Mouse (Mus musculus): ENCODE data around the gene Efna4. TPM values are rescaled to one million over a fixed set of nuclear protein-coding genes. Genes with fewer than 3 reads are reported as not detected.

Gene Efna4
- polyA plus RNA-seq, 2 experiments from 2014 or later = 0.28 to 0.50 TPM

DNA sequence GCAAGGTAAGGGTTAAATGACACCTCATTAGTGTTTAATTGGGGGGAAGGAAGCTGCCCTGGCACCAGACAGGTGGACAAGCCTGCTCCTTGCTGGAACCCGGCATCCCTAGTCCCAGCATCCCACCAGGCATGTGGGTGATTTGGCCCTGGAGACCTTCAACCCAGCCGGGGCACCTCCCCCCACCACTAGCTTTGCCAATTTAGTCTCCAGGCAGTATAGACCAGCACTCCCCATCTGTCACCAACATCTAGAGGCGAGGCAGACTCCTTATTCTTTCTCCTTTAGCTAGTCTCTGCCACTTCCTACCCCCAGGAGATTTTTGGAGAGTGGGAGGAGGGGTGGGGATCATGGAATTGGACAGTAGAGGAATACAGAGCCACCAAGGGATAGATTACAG lies 7.5 kb downstream of the Efna4 start:
- no peak for ATAC-seq

DNA sequence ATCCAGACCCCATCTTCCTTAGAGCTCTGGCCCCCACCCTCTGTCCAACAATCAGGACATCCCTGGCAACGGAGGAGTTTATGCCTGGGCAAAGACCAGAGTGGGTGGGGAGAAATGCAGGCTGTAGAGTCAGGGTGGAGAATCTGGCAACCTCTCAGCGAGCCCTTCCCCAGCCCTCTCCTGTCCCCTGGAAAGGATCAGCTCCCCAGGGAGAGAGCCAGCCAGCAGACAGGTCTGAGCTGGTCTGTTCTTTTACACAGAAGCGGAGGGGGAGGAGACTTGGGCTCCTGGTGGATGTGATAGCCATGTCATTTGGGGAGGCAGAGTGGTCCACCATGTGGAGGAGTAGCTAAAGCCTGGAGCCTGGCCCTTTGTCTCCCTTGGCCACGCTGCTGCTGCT lies 9.2 kb downstream of the Efna4 start:
- ATAC-seq = no peak

DNA sequence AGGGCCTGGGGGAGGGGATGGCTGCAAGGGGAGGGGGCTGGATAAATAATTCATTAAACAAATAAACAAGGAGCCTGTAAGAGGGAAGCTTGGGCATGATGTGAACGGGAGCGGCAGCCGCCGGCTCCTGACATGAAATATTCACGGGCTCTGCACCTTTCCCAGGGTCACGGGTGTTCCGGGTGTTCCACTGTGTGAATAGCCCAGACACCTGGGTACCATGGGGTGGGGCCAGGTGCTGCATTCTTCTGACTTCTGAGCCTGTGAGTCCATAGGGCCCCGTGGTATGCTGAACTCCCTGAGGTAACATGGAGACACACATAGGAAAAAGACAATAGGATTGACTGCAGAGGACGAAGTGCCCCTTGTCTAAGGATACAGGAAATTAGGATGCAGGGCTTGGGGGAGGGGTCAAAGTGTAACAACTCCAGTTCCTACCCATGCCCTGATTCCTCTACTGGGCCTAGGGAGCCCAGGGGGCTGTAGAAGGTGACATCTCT lies 10.4 kb downstream of the Efna4 start:
- ATAC-seq = no peak

DNA sequence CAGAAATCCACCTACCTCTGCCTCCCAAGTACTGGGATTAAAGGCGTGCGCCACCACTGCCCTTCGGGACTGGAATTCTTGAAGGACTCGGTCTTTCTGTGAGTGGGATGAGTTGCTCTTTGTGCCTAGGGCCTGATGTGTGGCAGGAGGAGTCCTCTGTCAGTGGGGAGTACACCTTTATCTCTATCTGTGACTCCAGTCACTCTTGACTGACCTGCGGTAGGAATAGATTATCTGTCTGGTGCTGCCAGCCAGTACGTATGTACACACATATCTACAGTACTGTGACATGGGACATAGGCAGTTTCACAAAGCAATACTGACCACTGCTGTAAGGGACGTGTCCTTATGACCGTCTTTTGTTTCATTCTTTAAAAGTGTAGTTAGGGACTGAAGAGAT lies 11.9 kb downstream of the Efna4 start:
- ATAC-seq = no peak

DNA sequence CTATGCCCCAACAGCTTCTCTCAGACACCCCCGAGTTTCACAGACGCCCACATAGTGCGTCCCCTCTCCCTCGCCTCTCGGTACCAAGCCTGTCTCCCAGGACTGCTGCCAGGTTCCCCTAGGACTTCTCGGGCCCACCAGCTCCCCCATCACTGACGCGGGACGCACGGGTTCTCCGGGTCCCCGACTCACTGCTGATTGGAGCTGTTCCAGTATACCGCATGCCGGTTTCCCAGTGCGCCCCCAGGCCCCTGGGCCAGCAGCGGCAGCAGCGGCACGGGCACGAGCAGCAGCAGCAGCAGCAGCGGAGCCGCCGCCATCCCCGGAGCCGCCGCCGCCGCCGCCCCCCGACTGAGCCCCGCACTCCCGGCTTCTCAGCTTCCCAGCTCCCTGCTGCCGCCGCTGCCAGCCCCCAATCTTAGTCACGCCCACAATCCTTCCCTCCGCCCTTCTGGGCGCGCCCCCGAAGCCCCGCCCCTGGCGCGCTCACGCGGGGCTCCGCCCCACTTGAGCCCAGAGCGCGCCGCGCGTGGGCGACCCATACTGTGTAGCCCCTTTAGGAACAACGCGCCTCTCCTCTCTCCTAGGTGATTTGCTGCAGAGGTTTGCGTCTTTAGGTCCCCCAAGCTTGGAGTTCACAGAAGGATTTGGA lies 15.2 kb downstream of the Efna4 start, which contains the start of gene Efna3:
Gene Efna3, minus strand, starts transcription at position 452 of the 652 bp plus-strand sequence.
- no peak for ATAC-seq

DNA sequence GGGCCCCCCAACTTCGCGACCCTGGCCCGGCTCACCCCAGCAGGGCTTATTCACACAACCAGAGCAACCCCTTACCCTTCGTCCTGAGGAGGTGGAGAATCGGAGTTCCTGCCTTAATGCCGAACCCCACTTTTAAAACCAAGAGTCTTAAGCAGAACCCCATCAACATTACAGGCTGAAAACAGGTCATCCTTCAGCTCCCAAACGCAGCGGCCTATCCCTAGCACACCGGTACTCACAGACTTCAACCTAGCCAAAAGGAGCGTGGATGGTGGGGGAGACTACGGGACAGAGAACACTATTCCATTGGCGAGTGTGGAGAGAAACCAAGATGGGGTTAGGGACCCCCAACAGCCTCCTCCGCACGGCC lies 15.7 kb downstream of the Efna4 start:
- ATAC-seq = no peak

DNA sequence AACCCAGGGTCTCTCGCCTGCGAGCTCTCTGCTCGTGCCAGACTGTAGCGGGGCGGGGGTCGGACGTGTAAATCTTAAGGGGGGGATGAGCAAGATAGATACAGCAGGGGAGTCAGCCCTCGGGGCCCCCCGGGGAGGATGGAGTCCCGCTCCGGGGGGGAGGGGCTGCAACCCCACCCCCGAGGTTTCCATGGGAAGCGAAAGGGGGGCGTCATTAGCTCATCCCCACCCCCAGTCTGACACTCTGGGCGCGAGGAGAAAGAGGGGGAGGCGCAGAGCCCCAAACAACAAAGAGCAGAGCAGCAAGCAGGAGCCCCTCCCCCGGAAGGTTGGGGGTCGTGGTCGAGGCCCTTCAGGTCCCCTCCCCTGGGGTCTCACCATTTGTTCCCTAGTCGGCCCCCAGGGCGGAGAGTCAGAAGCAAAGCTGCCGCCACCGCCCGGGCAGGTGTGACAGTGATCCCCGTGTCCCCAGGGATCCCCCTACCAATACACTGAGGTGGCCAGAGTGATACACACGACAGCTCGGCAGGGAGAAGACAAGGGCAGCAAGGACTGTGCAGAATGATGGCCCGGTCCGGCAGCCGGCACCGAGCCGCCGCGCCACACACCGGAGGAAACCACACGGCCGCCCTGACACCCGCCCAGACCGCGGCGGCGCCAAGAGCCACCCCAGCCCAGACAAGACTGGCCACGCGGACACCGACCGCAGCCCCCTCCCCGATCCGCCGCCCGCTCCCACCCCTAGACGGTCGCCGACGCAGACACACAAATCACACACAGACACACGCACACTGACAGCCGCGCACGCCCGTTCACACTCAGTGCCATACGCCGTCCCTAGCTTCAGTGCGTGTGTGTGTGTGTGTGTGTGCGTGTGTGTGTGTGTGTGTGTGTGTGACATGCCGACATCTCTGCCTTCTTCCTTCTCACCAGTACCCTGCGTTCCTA lies 16.4 kb downstream of the Efna4 start:
- ATAC-seq = no peak

DNA sequence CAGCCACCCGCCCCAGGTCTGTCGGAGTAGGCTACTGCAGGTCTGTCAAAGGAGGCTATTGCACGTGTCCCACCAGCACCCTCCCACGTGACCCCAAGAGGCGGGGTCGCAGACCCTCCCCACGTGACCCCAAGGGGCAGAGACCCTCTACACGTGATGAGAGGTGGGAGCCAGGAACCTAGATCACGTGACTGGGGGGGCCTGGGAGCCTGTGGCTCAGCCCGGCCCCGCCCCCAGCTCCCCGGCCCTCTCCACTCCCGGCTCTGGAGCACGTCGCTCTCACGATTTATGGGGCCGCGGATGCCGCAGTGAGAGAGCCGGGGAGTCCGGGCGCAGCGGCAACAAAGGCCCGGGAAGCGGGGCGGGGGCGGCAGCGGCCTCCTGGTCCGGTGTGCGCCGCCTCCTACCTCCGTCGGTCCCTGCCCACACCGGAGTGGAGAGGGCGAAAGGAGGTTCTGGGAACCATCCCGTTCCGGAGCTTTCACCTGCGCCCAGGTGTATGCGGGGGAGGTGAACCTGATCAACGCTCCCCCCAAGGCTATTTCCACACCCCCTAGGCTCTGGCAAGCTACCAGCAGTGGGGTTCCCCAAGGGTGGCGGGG lies 17.1 kb downstream of the Efna4 start:
- peak; percentile 30 for ATAC-seq

DNA sequence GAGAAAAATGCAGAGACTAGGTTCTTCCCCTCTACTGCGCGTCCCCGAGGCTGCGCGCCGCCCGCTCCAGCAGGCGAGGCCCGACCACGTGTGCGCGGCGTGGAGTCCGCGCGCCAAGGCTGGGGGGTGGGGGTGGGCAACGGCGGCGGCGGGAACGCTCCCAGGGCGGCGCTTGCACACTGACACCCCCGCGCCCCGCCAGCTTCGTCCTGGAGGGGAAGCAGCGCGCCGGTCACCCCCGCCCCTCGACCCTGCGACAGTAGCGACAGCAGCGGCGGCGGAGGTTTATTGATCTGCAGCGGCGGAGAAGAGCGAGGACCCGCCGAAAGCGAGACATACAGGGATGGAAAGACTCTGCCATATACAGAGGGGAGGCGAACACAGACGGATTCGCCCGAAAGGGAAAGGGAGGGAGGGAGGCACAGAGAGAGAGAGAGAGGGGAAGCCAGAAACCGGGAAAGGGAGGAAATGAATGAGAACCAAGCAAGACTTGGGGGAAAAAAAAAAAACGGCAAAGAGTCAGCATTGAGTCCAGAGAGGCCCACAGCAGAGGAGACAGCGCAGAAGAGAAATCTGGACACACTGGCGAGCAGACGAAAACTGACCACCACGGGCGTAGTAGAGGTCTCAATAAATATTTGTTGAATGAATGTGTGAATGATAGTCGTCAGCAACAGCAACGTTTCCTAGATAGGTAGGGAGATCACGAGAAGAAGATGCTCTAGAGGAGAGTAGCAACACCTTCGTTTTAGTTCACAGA lies 18.1 kb downstream of the Efna4 start:
- ATAC-seq = no peak

DNA sequence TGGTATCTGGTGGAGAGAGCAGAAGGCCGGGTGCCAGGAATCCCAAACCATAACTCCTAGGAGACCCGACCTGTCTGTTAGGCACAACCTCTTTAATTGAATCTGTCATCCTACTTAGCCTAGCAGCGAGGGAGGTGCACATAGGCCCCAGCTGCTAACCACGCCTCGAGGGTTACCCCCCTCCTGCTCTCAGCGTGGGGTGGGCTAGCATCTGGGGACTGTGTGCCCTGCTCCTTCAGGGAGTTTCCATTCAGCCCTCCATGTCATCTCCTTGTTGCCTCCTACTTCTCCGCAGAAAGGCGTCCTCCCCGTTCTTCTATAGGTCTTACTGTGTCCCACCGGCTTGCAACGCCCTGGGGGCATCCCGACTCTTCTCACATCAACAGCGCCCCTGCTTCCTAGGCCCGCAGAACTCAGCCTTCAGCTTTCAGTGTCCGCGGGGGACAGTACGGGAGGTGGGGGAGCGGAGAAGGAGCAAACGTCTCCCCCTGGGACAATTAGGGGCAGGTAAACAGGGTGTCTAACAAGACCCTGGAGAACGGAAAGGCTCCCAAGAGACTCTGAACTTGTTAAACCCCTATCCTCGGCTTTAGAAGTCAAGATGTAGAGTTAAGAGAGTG lies 18.7 kb downstream of the Efna4 start:
- ATAC-seq = no peak

DNA sequence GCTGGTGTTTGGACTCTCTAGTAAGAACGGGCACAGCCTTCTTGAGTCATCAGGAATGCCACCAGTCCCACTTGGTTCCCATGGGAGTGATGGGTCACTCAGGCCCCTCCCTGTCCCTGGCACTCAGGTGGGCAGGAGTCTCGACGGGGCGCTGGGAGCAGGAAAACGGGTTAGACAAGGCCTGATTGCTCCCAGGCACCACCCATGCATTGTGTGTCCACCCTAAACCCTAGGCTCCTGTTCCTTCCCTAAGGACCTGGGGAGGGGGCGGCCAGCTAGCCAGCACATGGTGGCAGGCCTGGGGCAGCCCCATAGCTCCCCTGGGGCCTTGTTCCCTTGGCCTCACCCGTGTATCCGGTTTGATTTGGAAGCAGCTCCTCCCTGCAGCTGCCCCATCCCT lies 19.5 kb downstream of the Efna4 start:
- no peak for ATAC-seq

DNA sequence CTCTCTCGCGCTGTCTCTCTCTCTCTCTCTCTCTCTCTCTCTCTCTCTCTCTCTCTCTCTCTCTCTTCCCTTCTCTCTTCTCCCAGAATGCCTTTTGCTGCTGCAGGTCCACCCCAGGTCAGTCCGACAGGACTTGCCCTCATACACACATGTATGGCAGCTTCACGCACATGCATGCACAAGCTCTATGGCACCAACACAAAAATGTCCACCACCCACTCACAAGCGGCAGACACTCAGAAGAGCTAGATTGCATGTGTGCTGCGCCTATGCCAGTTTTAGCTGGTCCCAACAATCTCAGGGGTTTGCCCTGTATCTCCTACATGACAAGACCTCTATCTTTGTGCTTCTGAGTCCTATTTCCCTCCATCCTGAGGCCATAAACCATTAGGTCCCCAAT lies 20.6 kb downstream of the Efna4 start:
- ATAC-seq = no peak

DNA sequence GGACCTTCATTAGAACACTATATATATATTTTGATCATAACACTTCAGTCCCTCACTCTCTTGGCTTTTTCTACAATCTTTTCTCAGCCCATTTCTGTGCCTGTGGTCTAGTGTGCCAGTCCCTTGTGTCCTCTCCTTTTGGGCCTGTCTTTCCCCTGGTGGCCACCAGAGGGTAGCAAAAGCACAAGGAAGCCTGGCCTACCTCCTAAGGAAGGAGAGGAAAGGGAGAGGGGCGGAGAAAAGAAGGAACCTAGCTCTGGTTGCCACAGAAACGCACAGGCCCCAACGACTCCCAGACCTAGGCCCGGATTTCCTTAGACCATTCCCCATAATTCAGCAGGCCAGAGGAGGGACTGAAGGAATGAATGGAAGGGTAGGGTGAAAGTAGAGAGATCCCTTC lies 21.0 kb downstream of the Efna4 start:
- ATAC-seq = peak; percentile 50

DNA sequence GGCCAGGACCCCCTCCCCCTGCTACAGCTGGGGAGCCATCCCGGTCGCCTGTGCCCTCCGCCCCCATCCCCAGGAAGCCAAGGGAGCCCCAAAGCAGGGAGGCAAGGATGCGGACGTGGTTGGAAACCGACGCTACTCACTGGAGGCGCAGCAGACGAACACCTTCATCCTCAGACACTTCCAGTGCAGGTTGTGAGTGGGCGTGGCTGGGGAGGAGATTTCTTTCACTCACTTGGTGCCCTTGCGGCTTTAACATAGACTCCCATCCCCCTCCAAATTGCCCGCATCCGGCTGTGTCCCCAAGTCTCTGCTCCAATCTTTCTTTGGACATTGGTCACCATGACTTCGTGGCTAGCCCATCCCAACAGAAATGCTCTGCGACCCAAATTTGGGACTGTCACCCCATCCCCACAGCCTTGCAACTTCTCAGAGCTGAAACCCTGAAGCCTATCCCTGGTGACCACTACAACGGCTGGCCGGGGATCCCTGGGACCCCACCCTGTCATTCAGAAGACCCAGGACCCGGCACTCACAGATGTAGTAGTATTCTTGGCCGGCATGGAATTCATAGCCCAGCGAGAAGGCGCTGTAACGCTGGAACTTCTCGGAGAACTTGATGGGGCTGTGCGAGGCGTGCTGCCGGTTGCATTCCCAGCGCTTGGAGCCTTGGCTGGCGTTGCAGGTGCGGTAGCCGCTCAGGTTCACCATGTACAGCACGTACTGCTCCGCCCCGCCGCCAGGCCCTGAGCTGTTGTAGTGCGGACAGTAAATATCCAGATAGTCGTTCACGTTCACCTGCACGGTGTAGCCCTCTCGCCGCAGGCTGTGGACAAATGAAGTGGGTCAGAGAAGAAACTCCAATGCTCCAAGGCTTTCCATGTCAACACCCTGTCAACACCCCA lies 21.6 kb downstream of the Efna4 start:
- ATAC-seq = no peak

DNA sequence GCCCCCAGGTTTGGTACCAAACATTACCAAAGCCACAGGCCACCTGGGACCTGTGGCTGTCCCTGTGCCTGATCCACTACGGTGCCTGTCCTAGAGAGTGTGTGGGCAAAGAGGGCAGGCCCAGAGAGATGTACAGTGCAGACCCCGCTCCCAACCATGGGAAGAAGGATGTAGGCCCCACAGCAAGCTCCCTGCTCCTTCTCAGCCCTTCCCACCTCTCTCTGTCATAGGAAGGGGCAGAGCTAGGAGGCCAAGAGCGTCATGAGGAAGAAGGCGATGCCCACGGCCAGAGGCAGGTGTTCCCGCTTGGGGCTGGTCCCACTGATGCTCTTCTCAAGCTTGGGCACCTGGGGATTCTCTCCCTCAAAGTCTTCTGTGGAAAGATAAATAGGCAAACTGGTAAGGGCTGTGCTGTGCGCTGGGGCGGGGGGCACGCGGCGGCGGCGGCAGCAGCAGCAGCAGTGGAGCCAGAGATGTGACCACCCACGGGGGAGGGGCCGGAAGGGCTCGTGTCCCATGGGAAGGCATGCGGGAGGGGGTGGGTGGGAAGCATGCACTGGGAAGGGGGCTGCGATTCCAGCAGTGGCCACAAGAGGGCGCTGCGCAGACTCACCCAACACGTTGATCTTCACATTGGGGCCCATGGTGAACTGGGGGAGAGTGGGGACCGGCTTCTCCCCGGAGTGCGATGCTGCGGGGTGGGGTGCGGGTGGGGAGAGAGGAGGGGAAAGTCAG lies 22.5 kb downstream of the Efna4 start:
- ATAC-seq = no peak

DNA sequence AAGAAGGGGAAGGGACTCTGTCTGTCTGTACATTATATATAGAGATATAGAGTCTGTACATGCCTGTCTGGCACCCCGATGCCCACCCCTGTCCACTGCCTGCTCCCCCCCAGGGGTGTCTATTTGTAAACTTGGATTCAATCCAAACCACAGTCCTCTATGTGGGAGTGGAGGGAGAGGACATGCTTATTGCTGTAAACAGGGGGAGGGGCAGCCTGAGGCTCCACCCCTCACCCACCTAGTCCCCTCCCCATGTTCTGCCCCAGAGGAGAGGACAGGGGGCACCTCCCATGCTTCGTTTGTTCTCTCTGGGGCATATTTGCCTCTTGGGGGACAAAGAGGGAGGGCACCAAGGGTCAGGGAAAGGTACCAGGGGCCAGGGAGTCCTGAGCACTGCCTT lies 23.0 kb downstream of the Efna4 start:
- no peak for ATAC-seq

DNA sequence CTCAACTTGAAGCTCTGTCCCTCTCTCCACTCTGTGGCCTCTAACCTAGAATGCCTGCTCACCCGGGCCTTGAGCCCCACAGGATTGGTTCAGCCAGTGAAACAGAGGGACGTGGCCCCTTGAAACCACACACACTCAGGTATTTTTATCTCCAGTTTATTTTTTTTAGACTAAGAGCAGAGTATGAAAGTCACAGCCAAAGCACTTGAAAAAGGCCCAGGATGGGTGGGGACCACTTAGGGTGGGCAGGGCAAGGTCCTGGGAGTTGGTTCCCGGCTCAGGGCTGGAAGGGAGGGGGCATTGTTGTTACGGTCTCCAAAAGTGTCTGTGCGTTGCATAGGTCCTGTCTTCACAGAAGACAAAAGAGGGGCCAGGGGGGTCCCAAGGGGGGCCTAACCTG lies 23.5 kb downstream of the Efna4 start:
- no peak for ATAC-seq

DNA sequence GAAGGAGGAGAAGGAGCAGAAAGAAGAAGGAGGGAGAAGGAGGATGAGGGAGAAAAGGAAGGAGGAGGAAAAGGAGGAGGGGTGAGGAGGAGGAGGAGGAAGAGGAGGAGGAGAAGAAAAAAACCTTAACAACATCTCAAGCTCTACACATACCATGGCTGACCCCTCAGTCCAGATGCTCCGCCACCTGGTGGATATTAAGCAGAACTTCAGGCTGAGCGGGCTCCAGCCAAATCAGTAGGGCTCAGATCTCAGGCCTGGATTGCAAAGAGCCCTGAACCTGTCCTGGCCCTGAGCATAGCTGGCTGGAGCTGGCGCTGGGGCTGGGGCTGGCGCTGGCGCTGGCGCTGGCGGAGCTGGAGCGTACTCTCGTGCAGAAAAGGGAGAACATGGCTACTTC lies 29.7 kb downstream of the Efna4 start:
- peak; percentile 68 for ATAC-seq

DNA sequence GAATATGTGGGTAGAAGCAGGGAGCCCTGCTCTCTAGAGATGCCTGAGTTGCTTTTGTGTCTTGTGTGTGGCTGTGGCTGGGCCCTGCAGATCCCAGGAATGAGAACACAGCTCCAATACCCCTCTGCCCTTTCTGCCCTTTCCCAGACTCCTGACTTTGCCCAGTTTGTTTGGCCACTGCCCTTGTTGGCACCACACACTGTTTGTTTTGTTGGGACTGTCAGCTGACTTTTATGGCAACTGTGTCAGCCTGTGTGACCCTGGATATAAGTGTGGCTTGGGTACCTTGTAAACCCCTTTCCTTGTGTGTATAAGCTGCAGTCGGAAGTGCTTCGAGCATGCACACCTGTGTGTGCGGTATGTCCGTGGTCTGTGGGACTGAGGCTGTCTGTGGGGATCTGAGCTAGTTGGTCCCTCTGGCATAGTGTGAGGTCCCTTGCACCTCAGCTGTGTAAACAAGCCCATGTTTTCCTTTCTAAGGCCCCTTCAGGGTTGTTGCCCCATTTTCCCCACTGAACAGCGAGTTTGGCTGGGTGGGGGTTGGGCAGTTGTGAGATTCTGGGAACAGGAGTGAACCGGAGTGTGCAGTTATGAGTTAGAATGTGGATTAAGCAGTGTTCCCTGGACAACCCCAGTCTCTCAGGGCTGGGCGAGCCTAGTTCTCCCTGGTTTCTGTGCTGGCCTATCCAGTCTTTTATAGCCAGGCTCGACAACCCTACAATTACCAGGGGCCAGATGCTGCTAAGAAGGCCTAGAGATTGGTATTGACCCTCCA lies 32.1 kb downstream of the Efna4 start:
- ATAC-seq = no peak

DNA sequence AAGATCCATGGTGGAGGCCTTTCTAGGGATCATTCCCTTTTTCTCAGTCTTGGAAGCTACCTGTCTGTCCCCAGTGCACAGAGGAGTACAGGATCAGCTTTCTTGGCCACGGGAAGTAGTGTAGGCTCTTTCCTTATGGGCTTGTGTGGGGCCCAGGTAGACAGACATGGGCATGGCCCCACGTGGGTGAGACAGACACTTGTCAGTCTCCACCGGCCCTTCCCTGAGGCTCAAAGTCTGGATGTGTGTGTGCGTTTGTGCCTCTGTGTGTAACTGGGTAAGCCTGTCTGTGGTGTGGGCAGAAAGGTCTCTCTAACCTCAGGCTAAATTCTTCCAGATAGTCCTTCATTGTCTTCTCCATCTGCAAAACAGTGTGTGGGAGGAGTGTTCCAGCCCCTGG lies 32.7 kb downstream of the Efna4 start:
- ATAC-seq = no peak

All from activated CD4-positive, CD25-positive, alpha-beta regulatory T cell, adult 4 months (primary cell).